Mouse (Mus musculus) kidney, postnatal 0 days (tissue): Measurements from ENCODE around the gene Suv39h2. TPM values are rescaled to one million over a fixed set of nuclear protein-coding genes. Genes with fewer than 3 reads are reported as not detected.

Experiments used
- ATAC-seq: fragments of 200-750 bp; cut with Nextera tagmentation; replicated peaks from 2 replicates; pipeline ENCODE4 v1.8.0; 2017; ENCODE audit warnings: low read depth, moderate number of reproducible peaks, moderate TSS enrichment, moderate library complexity; ENCODE audit not compliant: low FRiP score
- DNase-seq: peaks from one replicate; pipeline ENCODE4 v3.0.0-alpha.2; 2016; ENCODE audit warnings: low spot score
- H3K27ac ChIP-seq: fragments of 300-500 bp; sonication (generic); 2 replicates; pipeline ENCODE4 v1.5.1; 2014; ENCODE audit warnings: mild to moderate bottlenecking
- H3K27me3 ChIP-seq: fragments of 300-500 bp; sonication (generic); 2 replicates; pipeline ENCODE4 v1.6.1; 2014; ENCODE audit warnings: low read length, mixed read lengths; ENCODE audit not compliant: insufficient read depth
- H3K36me3 ChIP-seq: fragments of 300-500 bp; sonication (generic); 2 replicates; pipeline ENCODE4 v1.6.1; 2014; ENCODE audit warnings: low read length, mixed read lengths; ENCODE audit not compliant: insufficient read depth
- H3K4me1 ChIP-seq: fragments of 300-500 bp; sonication (generic); replicated peaks from 2 replicates; pipeline ENCODE4 v1.6.1; 2014; ENCODE audit warnings: antibody characterized with exemption, low read length, mixed read lengths; ENCODE audit not compliant: insufficient read depth
- H3K4me2 ChIP-seq: fragments of 300-500 bp; sonication (generic); 2 replicates; pipeline ENCODE4 v1.6.1; 2014; ENCODE audit warnings: mild to moderate bottlenecking, low read length, moderate library complexity, mixed read lengths
- H3K4me3 ChIP-seq: fragments of 300-500 bp; sonication (generic); replicated peaks from 2 replicates; pipeline ENCODE4 v1.5.1; 2014; ENCODE audit warnings: low read depth, low read length
- H3K9ac ChIP-seq: fragments of 300-500 bp; sonication (generic); 2 replicates; pipeline ENCODE4 v1.6.1; 2014; ENCODE audit warnings: low read depth, low read length
- H3K9me3 ChIP-seq: fragments of 300-500 bp; sonication (generic); replicated peaks from 2 replicates; pipeline ENCODE4 v1.6.1; 2016; ENCODE audit warnings: low read length, inconsistent platforms, mixed read lengths
- CTCF ChIP-seq: IDR thresholded peaks from 2 replicates; pipeline ENCODE4 v1.5.1; 2016; ENCODE audit warnings: antibody characterized with exemption, low read depth, mild to moderate bottlenecking, moderate library complexity
- WGBS: fragments of 180-500 bp; shearing (Covaris S2); extraction: QIAGEN DNeasy Blood & Tissue Kit; methylation state at CpG from one replicate; pipeline ENCODE4 v1.1.7; 2014; 5-methylcytosine and 5-hydroxymethylcytosine counted together
- polyA plus RNA-seq: library from polyadenylated mRNA; unstranded; fragments of >200 nt; fragmentation: Nextera tagmentation; extraction: Ambion mirVana; gene quantifications from 2 replicates; pipeline ENCODE4 v1.2.1, GENCODE M21; 2015

Gene Suv39h2
- polyA plus RNA-seq, 1 experiment from 2014 or later = 9.5 TPM

DNA sequence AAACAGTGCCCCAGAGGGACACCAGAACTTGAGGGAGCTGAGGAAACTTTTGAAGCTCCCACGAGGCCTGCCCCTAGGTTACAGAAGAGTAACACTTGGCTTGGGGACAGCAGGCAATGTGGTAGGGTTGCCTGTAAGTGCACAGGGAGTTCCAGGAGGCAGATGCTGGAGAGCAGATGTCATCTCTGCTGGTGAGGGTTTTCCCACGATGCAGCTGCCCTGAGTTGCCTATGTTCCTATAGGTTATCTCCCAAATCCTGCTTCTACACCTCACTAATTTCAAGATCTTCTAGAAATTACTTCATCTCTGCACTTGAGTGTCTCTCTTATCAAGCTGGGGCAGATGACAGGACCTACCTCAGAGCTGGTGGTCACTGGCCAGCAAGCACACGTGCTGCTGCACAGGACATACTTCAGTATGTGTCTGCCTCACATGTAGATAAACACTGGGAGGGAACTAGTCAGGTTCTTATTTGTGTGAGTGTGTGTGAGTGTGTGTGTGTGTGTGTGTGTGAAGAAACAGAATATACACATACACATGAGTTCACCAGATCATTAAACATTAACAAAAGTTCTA, 19.1 kb upstream of the Suv39h2 start:
- no peak overlapping the region for H3K27ac ChIP-seq
- WGBS = 86% methylated on average over 3 of the region's 3 CpGs
- ATAC-seq = no peak
- H3K36me3 ChIP-seq = peaks cover 65% of the 10 kb centered on the region
- no peak overlapping the region for H3K4me2 ChIP-seq
- DNase-seq = no peak
- H3K9ac ChIP-seq = no peak overlapping the region
- no peak for TF ChIP-seq CTCF
- no peak overlapping the region for H3K4me3 ChIP-seq
- no peaks in the 10 kb centered on the region for H3K4me1 ChIP-seq
- H3K9me3 ChIP-seq = no peaks in the 10 kb centered on the region
- H3K27me3 ChIP-seq = no peaks in the 10 kb centered on the region

DNA sequence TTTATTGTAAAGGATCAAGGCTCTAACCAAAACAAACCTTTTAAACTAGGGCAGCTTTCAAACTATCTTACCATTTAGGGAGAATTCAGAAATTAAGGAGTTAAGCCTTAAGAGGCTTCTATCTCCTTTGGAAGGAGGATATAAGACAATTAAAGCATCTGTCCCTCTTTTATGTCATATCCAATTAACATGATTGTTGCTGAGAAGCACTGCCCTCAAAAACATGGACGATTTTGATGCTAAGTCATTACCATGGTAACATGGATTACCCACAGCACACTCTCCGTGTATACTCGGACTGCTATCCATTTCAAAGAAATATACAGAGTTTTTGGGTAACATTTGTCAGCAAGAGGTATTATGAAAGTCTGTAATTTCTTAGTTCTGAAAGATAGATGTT, 15.0 kb upstream of the Suv39h2 start:
- TF ChIP-seq CTCF = no peak
- Histone ChIP-seq H3K4me2 (no peak overlapping the region), H3K36me3 (peaks cover 40% of the 10 kb centered on the region), H3K27ac (no peak overlapping the region), H3K9ac (no peak overlapping the region), H3K4me3 (no peak overlapping the region), H3K27me3 (no peaks in the 10 kb centered on the region), H3K4me1 (no peaks in the 10 kb centered on the region), H3K9me3 (no peaks in the 10 kb centered on the region)
- WGBS = 89% methylated on average over 3 of the region's 3 CpGs
- ATAC-seq = no peak
- no peak for DNase-seq

DNA sequence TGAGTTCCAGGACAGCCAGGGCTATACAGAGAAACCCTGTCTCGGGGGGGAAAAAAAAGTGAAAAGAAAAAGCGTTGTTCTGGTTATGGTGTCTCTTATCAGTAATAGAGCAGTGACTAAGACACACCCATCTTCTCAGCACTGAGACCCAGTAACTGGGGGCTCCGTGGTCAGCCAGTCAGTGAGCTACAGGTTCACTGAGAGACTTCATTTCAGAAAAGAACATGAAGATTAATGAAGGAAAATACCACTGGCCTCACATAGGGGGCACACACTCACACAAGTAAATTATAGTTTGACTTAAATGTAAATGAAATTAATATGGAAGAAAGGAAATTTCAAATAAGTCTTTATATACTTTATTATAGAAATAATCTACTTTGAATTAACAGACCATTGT, 5.4 kb upstream of the Suv39h2 start:
- 84% methylated on average over 3 of the region's 3 CpGs for WGBS
- H3K36me3 ChIP-seq = no peaks in the 10 kb centered on the region
- H3K4me2 ChIP-seq = no peak overlapping the region
- DNase-seq = no peak
- H3K9ac ChIP-seq = no peak overlapping the region
- no peaks in the 10 kb centered on the region for H3K9me3 ChIP-seq
- no peak for TF ChIP-seq CTCF
- H3K4me3 ChIP-seq = no peak overlapping the region
- no peaks in the 10 kb centered on the region for H3K4me1 ChIP-seq
- no peak for ATAC-seq
- no peaks in the 10 kb centered on the region for H3K27me3 ChIP-seq
- H3K27ac ChIP-seq = no peak overlapping the region

DNA sequence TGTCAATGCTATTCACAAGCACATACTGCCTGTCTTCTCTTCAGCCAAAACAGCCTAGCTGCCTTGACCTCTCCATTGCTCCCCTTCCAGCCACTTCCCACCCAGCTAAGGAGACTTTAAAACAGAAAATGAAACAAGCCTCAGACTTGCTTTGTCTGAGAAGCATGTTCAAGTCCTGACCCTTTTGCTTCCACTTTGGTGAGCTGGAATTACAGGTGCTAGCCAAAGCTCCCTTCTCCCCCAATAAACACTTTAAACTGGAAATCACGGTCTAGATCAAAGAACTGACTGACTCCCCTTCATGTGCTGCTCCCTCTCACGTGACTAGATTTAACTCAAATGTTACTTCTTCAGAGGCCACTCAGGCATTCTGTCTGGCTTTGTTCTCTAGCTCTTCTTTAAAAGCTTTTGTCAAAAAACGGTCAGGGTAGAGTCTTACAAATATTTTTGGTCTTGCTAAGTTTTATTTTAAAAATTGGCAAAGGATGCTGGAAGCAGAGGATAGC, 968 bp upstream of the Suv39h2 start:
- no peak for DNase-seq
- WGBS = 45% methylated on average over 3 of the region's 3 CpGs
- no peaks in the 10 kb centered on the region for H3K27me3 ChIP-seq
- no peaks in the 10 kb centered on the region for H3K36me3 ChIP-seq
- no peaks in the 10 kb centered on the region for H3K9me3 ChIP-seq
- H3K4me2 ChIP-seq = peak overlapping the region; percentile 87; the same call in 1 of the 2 replicates
- no peaks in the 10 kb centered on the region for H3K4me1 ChIP-seq
- H3K27ac ChIP-seq = peak overlapping the region; percentile 78; the same call in 1 of the 2 replicates
- H3K4me3 ChIP-seq = no peak overlapping the region; the same call in 1 of the 2 replicates
- ATAC-seq = no peak
- no peak for TF ChIP-seq CTCF
- H3K9ac ChIP-seq = no peak overlapping the region

DNA sequence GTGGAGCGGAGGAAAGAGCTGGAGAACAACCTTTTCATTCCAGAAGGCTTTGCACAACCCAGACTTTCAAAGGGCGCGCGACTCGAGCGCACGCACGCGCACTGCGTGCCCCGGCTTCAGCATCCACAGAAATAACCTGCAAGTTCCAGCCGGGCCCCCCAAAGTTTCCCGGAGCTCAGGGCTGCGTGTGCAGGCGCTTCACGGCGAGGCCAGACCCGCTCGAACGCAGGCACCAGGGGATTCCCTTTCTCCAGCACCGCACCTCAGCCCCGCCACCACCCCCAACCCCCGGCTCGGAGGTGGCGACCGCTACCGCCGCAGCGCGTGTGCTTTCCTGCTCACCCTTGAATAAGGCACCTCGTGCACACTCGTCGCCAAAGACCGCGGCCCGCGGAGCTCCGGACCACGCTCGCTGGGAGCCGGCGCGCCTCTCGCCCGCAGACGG, 448 bp downstream of the Suv39h2 start:
- 1% methylated on average over 46 of the region's 46 CpGs for WGBS
- H3K36me3 ChIP-seq = no peaks in the 10 kb centered on the region
- H3K27ac ChIP-seq = peak overlapping the region; percentile 78
- H3K27me3 ChIP-seq = no peaks in the 10 kb centered on the region
- H3K9ac ChIP-seq = peak overlapping the region; percentile 69
- H3K4me1 ChIP-seq = no peaks in the 10 kb centered on the region
- no peaks in the 10 kb centered on the region for H3K9me3 ChIP-seq
- ATAC-seq (peak; percentile 78), DNase-seq (peak; percentile 58)
- peak overlapping the region; percentile 87 for H3K4me2 ChIP-seq
- no peak for TF ChIP-seq CTCF
- H3K4me3 ChIP-seq = peak overlapping the region; percentile 97

DNA sequence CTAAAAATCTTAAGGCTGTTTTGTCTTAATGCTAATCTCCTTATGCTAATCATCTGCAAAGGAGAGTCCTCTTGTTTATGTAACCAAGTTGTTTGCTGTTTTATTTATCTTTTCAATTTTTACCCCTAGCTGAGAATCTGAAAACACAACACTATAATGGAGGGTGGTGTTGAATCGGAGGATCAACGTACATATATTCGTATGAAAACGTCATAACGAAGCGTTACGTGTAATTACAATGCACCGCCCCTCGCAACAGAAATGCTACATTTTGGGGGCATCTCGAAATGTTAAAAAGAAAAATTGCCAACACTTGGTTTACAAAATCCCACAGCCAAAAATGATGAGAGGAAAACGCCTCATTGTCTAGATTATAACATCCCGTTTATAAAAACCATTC, 940 bp downstream of the Suv39h2 start:
- 1% methylated on average over 12 of the region's 12 CpGs for WGBS
- no peaks in the 10 kb centered on the region for H3K9me3 ChIP-seq
- H3K27me3 ChIP-seq = no peaks in the 10 kb centered on the region
- H3K4me3 ChIP-seq = peak overlapping the region; percentile 97
- H3K4me1 ChIP-seq = no peaks in the 10 kb centered on the region
- TF ChIP-seq CTCF = no peak
- peak overlapping the region; percentile 69 for H3K9ac ChIP-seq
- peak overlapping the region; percentile 87 for H3K4me2 ChIP-seq
- no peaks in the 10 kb centered on the region for H3K36me3 ChIP-seq
- DNase-seq (no peak), ATAC-seq (no peak)
- H3K27ac ChIP-seq = peak overlapping the region; percentile 78; the same call in 1 of the 2 replicates
